ENCODE assay signal across 9 mouse cellular contexts in genomic region chr12:38906812-38907211, GRCm38 (mm10).
DNase-seq lines count a peak whose midpoint lies in the region; ATAC-seq lines count a peak whose summit lies in the region.
"Had no signal": no experiment of that assay in that cellular context is flagged by ENCODE, and none has a peak within 500 bp of the region (broad histone marks: within the 10 kb centered on the region; RNA-seq: fewer than 3 reads in every experiment).

No protein-coding gene starts in this region.

- no peak for DNase-seq in kidney, adult 11 months
- DNase-seq in adipocyte (ENCODE audit: low spot score), result peak; percentile 90
- DNase-seq in cerebellum, adult 8-10 months, result peak; percentile 25
- no peak for DNase-seq in thymus, postnatal 10 days (ENCODE audit: low spot score in 2 of 2)
- no peak for DNase-seq in spleen, adult 18-20 months

- no peak overlapping the region for H3K27ac ChIP-seq in kidney, embryonic 15.5 days
- no peak overlapping the region for H3K27ac ChIP-seq in liver, embryonic 15.5 days (replicated peaks)
- H3K27ac ChIP-seq: hindbrain, embryonic 10.5 days had no signal

- no peaks in the 10 kb centered on the region for H3K36me3 ChIP-seq in kidney, embryonic 15.5 days
- H3K36me3 ChIP-seq in liver, embryonic 15.5 days (replicated peaks), result no peaks in the 10 kb centered on the region
- H3K36me3 ChIP-seq: hindbrain, embryonic 10.5 days had no signal

- no peaks in the 10 kb centered on the region for H3K27me3 ChIP-seq in kidney, embryonic 15.5 days
- H3K27me3 ChIP-seq in liver, embryonic 15.5 days, result no peaks in the 10 kb centered on the region

- no peaks in the 10 kb centered on the region for H3K9me3 ChIP-seq in kidney, embryonic 15.5 days (replicated peaks)
- H3K9me3 ChIP-seq in liver, embryonic 15.5 days (replicated peaks), result no peaks in the 10 kb centered on the region
- H3K9me3 ChIP-seq: hindbrain, embryonic 10.5 days had no signal

- H3K4me2 ChIP-seq in kidney, embryonic 15.5 days, result no peak overlapping the region
- H3K4me2 ChIP-seq in liver, embryonic 15.5 days, result 0 out of 2 replicates have a peak overlapping the region, but pooled peaks have one; percentile 10

- H3K4me3 ChIP-seq in kidney, embryonic 15.5 days (replicated peaks), result no peak overlapping the region
- H3K4me3 ChIP-seq in liver, embryonic 15.5 days (replicated peaks), result no peak overlapping the region
- H3K4me3 ChIP-seq: hindbrain, embryonic 10.5 days had no signal

- H3K9ac ChIP-seq in kidney, embryonic 15.5 days, result no peak overlapping the region
- no peak overlapping the region for H3K9ac ChIP-seq in liver, embryonic 15.5 days

- WGBS in kidney, embryonic 15.5 days, result 46% methylated on average over 9 of the region's 9 CpGs
- WGBS in liver, embryonic 15.5 days (ENCODE audit: insufficient replicate concordance), result 52% methylated on average over 9 of the region's 9 CpGs

- ATAC-seq in kidney, embryonic 15.5 days (replicated peaks; ENCODE audit: low FRiP score), result 0 out of 2 replicates have a peak, but pooled peaks have one; percentile 36
- no peak for ATAC-seq in liver, embryonic 15.5 days (ENCODE audit: insufficient read depth)
- ATAC-seq in erythroid progenitor cell, adult 5-6 weeks (replicated peaks; ENCODE audit: low FRiP score, poor library complexity, severe bottlenecking), result no peak

- H3K4me1 ChIP-seq in kidney, embryonic 15.5 days, result no peaks in the 10 kb centered on the region
- H3K4me1 ChIP-seq in liver, embryonic 15.5 days (replicated peaks), result no peaks in the 10 kb centered on the region
- H3K4me1 ChIP-seq: hindbrain, embryonic 10.5 days had no signal

Comparison
In these comparisons a context has a peak if more than half of its experiments do, and no peak if none do; other contexts are left out.
1. DNase-seq: peak in adipocyte (single experiment) and cerebellum, adult 8-10 months (single experiment); none in kidney, adult 11 months (single experiment), thymus, postnatal 10 days (0 of 2) and spleen, adult 18-20 months (0 of 2).